Mouse (Mus musculus): ENCODE measurements around the gene Mmp12. TPM values are rescaled to one million over a fixed set of nuclear protein-coding genes. Genes with fewer than 3 reads are reported as not detected.

The Mmp12 gene
- total RNA-seq (2023; ENCODE audit: inconsistent age): 1.4 TPM in 1 of 4 replicates, not detected in the others

DNA sequence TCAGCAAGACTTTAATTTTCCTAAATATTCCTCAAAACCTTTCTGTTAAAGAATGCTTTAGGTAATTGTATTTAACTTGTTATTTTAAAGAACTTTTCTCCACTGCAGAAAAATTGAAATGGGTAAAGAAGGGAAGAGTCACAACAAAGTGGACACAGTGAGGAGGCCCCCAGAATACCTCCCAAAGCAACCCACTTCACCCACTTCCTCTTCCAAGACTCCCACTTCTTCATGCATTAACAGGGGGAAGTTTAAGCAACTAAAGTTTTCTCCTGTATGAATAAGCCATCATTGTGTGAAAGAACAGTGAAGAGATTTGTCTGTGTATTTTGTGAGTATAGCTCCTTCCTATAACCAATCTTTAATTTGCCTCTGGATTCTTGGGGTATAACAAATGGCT lies at the start of gene Mmp12:
TSS of gene Mmp12 (plus strand) at position 275 of the 400 bp plus-strand sequence.

DNA sequence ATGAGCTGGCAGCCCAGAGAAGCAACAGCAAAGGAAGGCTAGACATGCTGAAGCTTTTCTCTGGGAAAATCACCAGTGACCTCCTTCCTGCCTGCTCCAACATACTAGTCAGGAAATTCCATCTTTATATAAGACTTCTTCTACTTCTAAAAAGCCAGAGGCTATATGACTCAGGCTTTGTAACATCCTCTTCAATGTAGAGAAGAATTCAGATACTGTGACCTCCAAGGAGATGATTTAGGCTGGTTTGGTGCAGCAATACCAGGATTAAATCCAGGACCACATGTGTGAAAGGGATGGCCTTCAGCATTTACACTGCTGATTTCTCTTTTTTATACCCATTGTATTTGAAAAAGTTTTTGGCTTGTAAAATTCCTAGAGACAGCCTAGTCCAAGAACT lies 43.8 kb downstream of the Mmp12 start, which contains the start of gene Mmp1b:
TSS of gene Mmp1b (minus strand) at position 101 of the 400 bp plus-strand sequence.

Other genes with a start within 250 kb of the Mmp12 start
- gene Dync2h1, start 159.9 kb upstream of the Mmp12 start, total RNA-seq (2023; ENCODE audit: inconsistent age): 6.0 to 7.0 TPM (median 6.3 TPM) in 4 replicates
- gene Dcun1d5, start 159.9 kb upstream of the Mmp12 start, total RNA-seq (2023; ENCODE audit: inconsistent age): 67.0 to 80.0 TPM (median 72.4 TPM) in 4 replicates
- not detected in 4 replicates for gene Mmp13, start 71.9 kb upstream of the Mmp12 start, total RNA-seq (2023; ENCODE audit: inconsistent age)
- gene Mmp1b, start 43.7 kb downstream of the Mmp12 start, total RNA-seq (2023; ENCODE audit: inconsistent age): not detected in 4 replicates
- gene Mmp3, start 101.4 kb downstream of the Mmp12 start, total RNA-seq (2023; ENCODE audit: inconsistent age): not detected in 4 replicates
- gene Mmp10, start 158.0 kb downstream of the Mmp12 start, total RNA-seq (2023; ENCODE audit: inconsistent age): not detected in 4 replicates
- 0.19 to 0.35 TPM (median 0.21 TPM) in 3 of 4 replicates, not detected in the other for gene Mmp8, start 214.1 kb downstream of the Mmp12 start, total RNA-seq (2023; ENCODE audit: inconsistent age)
- gene Mmp27, start 227.0 kb downstream of the Mmp12 start, total RNA-seq (2023; ENCODE audit: inconsistent age): not detected in 4 replicates

All from B cell, adult (primary cell).